Mouse (Mus musculus) urinary bladder, postnatal 36 days (tissue): ENCODE results near the gene Slamf8.

Experiments
- DNase-seq, 2 experiments: peaks; one replicate each; pipeline ENCODE4 v3.0.0; 2022; ENCODE audit warnings: low spot score in 2 of 2, mixed read lengths in 1 of 2

Slamf8 gene

DNA sequence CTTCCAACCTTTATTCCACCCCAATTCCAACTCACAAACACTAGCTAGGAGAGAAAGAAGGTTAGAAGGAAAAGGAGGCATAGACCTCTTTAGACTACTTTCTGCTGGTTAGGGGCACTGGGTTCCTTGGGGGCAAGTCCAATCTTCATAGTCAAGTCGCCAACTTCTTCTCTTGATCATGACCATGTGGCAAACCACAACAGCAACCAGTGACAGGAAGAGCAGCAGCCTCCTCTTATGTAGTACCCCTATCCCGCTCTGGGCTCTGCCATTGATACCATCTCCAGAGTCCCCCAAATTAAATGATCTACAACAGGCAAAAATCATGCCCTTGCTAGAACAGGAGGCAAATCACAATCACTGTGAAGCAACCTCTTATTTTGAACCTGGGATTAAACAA is 3.6 kb upstream of the Slamf8 start:
- no peak for DNase-seq

DNA sequence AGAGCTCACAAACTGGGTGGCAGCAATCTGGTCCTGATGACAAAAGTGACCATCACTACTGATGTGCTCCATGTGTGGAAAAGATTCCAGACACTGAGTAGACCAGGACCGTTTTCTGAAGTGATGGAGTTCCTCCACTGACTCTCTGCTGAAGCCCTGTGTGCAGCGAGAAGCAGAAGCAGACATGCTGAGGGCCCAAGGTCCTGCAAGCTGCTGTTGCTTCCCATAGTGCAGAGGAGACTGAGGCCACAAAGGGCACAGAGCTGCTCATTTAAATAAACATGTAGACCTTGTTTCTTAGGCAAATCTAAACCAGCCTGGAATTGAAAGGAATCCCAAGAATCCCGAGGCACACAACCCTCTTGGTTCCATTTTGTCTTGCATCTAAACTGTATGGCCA is 3.0 kb upstream of the Slamf8 start:
- no peak for DNase-seq

DNA sequence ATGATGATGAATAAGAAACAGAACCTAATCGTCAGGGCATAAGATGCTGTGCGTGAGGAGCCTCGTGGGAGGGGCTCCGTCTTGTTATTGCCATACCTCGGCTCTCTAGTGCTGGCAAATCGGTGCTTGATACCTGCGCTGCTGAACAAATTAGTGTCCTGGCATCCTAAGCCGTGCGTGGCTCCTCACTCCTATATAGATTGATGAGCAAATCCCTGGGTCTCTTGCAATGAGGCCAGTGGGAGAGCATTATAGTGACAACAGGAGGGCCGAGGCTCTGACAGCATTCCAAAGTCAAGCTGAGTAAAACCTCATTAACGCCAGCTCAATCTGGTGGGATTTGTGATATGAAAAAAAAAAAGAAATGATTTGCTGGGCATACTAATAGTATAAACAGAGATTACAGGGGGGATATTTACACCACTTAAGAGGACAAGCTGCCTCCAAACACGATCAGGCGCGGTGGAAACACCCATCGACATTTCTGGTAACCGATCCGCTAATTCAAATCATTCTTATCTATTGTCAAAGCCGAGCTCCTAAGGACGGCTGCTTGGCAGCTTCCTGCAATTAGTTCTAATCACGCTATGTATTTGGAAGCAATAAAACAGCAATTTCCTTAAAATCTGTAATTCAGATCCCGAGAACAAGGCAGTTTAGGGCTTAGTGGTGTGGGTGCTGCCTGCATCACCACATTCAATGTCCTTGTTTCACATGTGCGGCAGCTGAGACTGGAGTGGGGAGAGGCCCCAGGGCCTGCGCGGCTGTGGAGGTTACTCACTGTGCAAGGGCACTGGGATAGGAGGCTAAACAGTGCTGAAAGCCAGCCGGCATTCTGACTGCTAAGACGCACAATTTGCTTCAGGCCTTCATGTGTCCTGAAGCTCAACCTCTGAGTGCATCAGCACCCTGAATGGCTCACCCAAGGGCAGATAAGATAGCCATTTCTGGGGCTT is 4.5 kb downstream of the Slamf8 start:
- DNase-seq, result no peak

DNA sequence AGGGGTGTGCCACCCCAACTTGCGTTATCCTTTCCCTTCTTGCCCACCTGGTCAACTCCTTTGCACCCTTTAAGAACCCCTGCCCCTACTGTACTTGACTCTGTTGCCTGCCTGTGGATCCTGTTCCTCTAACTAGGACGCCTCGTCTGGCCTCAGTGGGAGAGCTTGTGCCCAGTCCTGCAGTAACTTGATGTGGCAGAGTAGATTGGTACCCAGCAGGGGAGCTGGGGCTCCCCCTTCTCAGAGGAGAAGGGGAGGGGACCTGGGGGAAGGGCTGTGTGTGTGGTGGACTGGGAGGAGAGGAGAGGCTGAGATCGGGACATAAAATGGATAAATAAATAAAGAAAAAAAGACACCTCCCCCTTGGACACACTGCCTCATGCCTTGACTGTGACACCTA is 5.3 kb downstream of the Slamf8 start:
- DNase-seq, result no peak

DNA sequence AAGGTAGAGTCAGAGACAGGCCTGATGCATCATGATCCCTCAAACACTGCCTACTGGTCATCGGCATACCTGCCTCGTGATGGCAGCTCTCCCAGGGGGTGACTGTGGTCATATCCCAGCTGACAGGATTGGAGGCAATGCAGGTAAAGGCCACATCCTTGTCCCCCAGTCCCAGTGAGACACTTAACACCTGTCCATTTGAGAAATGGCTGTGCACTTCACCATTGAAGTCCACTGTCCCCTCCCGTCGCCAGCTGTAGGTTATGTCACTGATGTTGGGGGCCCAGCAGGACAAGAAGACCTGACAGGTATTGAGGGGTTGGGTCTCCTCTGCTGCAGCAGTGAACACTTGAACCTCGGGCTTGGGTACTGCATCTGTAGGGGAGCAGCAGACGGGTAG is 6.1 kb downstream of the Slamf8 start:
- no peak for DNase-seq

DNA sequence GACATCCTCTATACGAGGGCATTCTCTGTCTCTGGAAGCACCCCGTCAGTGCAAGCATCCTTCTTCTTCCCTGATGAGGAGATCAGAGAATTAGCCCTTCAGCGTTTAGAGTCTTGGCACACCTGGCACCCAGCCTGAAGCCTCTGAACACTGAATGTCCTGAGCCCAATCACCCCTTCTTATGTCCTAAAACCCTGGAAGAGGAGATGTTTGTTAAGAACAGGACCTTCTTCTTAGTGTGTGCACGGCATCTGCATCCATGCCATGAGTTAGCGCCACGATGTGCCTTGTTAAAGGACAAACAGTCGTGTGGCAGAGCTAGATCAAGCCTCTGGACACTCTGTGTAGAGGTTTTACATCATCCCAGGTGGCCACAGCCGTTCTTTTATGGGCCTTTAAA is 7.9 kb downstream of the Slamf8 start:
- DNase-seq, result no peak

DNA sequence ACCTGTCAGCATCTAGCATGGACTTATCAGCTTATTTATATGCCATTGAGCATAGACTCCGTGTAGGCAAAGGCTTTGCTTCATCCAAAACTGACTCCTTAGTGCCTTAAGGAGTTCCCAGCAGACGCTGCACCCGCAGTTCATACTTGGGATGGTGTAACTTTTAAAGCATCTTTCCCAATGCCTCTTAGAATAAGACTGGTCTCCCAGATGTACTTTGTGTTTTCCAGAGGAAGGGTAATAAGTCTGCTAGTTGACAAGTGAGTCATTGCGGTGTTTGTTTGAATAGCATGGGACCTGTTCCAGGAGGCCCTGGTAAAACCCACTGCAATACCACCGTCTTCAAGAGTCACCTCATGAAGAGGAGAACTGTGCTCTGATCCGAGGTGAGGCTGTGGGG is 10.3 kb downstream of the Slamf8 start:
- DNase-seq, result no peak

DNA sequence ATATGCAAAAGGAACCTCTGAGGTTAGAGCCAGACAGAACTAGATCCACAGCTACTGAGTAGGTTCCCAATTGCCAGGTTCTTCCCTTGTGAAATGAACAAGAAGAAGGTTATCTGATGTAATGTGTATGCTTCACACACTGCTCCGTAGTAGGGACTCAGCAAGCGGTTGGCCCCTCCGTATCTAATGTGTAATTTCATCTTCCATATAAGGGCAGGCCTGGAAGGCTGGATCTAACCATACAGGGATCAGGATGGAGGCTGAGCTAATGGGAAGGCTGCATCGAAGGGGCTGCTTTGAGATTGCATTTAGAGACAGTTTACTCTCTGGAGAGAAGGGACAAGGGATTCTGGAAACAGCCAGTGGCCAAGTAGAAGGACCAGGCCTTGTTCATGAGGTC is 22.6 kb downstream of the Slamf8 start:
- no peak for DNase-seq

DNA sequence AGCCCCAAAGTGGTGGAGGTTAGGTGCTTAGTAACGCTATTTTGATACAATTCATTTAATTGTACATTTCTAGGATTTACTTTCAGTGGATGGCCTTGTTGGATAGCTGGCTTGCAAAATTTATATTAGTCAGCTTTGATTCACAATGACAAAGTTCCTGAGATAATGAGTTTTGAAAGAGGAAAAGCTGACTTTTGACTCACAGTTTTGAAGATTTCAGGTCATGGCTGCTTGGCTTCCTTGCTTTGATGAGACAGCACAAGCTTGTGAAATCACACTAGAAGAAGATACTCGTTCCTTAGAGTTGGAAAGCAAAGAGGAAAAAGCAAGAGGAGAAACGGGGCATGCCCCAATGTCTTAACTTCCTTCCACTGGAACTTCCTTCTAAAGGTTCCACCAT is 24.2 kb downstream of the Slamf8 start:
- no peak for DNase-seq

DNA sequence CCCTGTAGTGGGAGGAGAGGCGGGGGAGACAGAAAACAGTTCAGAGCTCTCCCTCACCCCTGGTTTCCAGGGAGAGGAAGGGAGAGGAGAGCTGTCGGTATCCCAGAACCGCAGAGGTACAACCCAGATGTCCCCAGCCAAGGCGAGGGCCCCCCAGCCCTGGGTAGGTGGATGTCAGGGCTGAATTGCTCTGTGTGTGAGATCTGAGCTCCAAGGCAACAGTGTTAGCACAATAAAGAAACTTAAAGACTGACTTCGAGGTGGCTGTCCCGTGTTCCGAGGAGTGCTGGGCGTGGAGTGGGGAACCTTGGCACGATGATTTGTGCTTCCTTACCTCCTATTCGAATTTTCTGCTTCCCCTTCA is 26.9 kb downstream of the Slamf8 start:
- no peak for DNase-seq

DNA sequence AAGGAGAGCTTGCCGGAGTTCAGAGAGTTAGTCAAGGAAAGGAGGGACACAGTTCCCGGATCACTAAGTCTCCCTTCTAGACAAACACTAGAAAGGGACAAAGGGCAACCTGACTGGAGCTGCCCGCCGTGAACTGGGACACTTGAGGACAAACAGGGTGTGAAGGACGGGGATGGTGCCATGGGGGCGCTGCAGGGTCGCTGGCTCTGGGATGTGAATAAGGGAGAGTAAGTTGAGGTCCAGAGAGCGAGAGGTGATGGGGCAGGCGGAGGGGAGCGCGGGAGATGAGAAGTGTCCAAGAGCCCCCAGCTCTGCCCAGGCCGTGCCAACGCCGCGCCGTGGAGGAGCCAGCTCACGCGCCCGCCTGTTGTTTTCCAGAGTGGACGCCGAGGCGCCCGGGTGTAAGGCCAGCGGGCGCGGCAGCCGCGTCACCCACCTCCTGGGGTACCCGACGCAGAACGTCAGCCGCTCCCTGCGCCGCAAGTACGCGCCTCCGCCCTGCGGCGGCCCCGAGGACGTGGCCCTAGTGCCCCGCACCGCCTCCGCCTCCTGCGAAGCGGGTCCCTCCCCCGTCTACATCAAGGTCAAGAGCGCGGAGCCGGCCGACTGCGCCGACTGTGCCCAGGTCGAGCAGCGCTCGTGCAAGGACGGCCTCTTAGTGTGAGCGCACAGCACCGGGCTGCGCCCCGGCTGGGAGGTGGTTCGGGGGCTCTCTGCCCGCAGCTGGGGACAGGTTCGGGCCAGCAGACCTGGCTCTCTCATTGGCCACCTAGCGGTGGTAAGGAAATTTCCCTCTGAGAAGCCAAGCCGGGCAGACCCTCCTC is 27.5 kb downstream of the Slamf8 start:
- DNase-seq, result peak; percentile 73 to 79

DNA sequence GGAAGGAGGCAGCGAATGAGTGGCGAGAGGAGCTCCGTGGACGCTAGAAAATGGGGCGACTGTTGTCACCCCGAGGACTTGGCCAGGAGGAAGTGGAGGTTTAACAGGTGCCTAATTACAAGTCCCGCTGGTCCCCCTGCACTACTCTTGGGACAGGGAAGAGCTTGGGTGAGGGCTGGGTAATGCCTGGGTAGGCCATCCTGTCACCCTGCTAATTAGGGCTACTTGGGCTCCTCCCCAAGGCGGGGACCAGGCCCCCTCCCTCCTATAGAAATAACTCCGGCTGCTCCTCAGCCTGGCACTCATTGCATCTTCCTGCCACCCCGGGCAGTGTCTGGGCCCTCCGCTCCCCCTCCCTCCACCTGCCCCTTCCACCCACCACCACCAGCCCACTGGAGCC is 34.7 kb downstream of the Slamf8 start, which contains the start of gene Vsig8:
TSS of gene Vsig8 (plus strand) at position 301 of the 400 bp plus-strand sequence.
- no peak for DNase-seq

DNA sequence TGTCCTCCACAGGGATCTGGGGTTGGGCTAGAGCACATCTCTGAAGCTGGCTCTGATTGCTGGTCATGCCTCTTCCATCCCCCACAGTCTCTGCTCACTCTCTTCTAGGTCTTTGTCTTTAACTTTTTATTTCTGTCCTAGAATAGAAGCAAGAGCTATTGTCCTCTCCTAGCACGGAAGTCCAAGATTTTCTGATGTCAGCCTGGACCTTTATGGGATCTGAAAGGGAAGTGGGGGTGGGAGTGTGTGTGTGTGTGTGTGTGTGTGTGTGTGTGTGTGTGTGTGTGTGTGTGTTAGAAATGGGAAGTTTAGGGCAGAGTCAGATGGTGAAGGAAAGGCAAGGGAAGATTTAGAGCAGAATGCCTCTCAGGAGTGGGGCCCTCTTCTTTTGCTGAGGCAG is 37.7 kb downstream of the Slamf8 start:
- DNase-seq, result no peak

DNA sequence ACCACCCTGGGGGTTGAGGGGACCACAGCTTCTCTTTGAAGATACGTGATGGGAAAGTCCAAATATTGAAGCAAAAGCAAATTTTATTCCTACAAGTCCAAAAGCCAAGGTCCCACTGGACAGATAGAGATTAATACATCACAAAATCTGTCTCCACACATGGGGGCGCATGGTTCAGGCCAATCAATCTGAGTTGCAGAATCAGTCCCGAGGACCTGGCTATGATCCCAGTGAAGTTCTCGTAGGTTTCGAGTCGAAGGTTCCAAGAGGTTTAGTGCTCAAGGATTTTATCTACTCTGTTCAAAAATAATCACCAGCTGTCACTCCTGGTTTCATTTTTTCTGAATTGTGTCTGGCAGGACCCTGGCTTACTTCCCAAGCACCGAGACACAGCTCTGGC is 39.4 kb downstream of the Slamf8 start:
- DNase-seq, result no peak

DNA sequence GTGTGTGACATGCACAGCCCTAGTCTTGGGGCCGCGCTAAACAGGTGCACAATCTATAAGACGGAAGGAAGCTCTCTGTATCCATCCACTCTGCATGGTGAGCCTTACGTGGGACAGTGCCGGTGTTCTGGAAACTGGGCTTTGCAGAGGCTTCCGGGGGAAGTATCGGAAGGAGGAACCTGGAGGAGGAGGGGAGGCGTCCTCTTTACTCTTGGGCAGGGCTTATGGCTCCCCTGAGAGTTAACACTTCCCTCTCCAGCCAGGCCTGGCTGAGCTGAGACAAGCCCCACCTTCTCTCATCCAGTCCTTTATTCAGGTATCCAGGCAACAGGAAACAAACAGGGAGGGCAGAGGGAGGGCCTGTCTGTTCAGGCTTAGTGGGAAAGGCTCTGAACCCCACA is 39.8 kb downstream of the Slamf8 start:
- DNase-seq, result peak; percentile 54 to 65

DNA sequence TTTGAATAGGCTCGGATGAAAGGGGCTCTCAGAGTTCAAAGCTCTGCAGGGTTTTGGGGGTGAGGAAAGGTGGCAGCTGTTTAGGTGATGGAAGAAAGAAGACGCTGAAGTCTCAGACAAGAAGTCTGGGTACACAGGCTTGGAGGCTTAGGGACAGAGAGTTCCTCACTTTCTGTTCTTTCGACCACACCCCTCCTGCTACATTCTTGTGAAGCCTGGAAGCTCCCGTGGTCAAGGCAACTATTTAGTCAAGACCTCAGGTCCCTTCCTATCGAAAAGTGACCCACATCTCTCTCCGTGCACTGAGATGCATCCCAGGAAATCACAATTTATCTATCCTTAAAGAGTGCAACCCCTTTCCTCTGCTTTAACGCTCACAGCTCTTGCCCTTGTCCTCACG is 40.7 kb downstream of the Slamf8 start:
- no peak for DNase-seq

DNA sequence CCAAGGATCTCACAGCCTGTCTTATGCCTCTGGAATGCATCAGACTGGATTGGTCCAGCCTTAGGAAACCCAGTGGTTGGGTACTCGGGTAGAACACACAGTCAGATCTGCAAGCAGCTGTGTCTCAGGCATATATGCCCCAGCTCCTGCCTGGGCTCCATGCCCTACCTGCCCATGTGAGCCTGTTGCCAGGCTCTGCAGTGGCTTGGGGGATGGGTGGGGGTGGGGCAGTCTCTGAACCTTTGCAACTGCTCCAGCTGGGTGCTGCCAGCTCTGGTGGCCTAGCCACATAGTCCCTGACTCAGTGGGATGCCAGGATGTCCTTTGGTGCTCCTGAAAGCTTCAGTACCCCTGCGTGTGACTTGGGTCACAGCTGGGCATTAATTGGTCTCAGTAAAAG is 41.1 kb downstream of the Slamf8 start:
- no peak for DNase-seq

DNA sequence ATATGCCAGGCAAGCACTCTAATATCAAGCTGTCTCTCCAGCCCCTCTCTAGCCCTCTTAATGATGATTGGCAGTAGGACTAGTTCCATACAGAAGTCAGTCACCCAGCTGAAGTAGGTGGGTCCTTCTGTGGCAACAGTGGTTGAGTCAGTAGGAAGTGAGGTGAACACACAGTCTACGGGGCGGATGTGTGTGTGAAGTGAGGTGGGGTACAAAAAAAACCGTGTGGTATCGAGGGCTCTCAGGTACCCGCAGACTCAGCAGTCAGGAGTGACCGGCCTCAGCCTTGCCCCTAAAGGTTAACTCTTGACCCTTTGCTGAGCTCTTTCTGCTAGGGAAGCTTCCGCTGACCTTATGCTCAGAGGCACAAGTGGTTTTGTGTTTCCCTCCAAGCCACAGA is 41.9 kb downstream of the Slamf8 start:
- DNase-seq, result no peak

DNA sequence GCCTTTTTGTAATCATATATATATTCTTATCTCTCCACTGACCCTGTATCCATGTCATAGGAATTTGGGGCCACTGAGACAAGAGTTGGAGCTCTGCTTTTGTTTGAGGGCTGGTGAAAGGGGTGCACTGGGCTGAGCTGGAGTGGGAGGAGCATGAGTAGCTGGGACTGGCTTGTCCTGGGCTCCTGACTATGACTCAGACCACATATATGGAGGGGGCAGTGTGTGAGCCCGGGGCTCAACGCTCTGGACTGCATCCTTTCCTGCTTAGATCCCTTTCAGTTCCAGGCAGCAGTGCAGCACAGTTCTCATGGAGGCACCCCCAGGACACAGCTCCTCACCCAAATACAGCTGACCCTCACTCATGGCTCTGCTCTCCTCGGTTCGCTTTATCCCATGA is 44.3 kb downstream of the Slamf8 start:
- DNase-seq, result no peak

DNA sequence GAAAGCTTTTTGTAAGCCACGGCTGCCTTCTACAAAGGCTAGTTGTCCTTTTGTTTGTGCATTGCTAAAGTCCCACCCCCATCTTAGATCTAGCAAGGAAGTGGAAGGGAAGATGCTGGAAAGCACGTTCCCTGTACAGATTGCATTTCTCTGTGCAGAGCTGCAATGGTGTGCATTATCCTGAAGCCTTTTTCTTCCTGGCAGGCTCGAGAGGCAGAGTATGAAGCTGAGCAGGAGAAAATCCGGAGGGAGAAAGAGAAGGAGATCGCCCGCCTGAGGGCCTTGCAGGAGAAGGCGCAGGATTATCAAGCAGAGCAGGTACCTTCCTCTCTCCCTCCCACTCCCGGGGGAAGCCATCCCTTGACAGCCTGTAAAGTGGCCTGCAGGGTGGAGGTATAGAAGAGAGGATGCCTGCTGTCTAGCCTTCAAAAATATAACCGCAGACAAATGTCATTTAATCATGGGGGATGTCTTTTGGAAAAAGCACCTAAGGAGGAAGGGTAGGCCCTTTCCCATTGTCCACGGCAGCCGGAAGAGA is 50.0 kb downstream of the Slamf8 start:
- no peak for DNase-seq

DNA sequence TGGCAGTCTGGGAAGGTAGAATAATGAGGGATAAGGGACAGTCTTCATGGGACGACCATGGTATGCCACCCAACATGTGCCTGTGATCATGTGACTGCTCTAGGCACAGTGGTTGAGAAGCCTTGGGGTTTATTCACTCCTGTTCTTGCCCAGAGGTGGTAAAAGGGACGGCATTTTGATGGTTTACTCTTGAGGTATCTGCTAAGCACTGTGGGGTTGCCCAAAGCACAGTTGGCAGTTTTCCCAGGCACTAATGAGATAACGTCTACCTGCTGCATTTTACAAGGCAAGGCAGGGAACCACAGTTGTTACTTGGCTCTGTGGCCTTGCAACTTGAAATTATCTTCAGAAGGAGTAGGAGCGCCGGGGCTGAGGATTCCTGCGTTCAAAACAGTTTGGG is 50.5 kb downstream of the Slamf8 start:
- DNase-seq, result no peak

DNA sequence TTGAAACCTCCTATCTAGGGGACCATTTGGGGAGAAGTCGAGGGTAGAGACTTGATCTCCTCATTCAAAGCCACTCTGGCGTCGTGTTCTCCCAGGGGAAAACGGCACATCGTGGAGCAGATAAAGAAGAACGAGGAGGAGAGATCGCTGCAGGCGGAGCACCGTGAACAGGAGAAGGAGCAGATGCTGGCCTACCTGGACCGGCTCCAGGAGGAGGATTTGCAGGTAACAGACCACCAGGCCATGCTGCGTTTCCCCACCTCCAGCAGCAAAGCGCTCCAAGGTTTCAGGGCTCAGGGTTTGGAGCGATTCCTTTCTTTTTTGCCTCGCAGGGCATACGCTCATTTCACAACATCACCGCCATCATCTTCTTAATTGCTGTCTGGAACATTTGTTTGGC is 55.3 kb downstream of the Slamf8 start:
- no peak for DNase-seq

DNA sequence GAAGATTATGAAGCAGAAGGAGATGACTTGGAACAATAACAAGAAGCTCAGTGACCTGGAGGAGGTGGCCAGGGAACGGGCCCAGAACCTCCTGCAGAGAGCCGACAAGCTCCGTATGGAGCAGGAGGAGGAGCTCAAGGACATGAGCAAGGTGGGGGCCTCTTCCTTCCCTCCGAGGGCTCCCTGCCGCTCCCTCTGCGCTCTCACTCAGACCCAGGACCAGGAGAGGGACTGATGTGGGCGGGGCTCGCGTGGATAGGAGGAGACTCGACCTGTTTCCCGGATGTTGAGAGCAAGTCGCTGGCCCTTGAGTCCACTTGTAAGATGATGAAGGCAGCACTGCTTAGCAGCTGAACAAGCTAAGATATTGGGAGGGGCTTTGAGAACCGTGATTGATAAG is 57.8 kb downstream of the Slamf8 start:
- no peak for DNase-seq
